Comparison of ENCODE assay signal across 22 mouse cellular contexts in the genomic region with DNA sequence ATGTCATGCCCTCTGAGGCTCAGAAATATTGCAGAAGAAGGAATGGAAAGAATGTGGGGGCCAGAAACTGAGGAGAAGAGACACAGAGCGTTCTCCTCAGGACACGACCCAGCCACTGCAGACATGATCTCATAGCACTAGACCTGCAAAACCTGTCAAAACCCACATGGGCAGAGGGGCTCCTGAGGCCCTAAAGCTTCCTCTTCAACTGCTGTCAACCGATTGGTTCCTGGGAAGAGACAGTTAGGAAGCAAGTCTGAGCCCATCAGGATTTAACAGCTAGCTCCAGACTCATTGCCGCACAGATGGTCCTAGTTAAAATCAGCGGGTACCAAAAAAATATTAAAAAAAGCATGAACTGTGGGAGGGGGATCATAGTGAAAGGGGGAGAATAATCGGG.
DNase-seq lines count a peak whose midpoint lies in the region; ATAC-seq lines count a peak whose summit lies in the region.
"Had no signal": no experiment of that assay in that cellular context is flagged by ENCODE, and none has a peak within 500 bp of the region (broad histone marks: within the 10 kb centered on the region; RNA-seq: fewer than 3 reads in every experiment).

No protein-coding gene starts in this region.

- 31% methylated on average over 6 of the region's 6 CpGs for WGBS in embryonic facial prominence, embryonic 12.5 days
- WGBS in limb, embryonic 13.5 days, result 23% methylated on average over 6 of the region's 6 CpGs
- 75% methylated on average over 6 of the region's 6 CpGs for WGBS in kidney, embryonic 16.5 days

- DNase-seq in embryo, embryonic 10 days (ENCODE audit: low spot score), result peak; percentile 32
- no peak for DNase-seq in embryo, embryonic 9.5 days (ENCODE audit: extremely low spot score)
- DNase-seq in embryo, embryonic 10.5 days (ENCODE audit: low spot score), result peak; percentile 30
- no peak for DNase-seq in layer of hippocampus, postnatal 10 days (ENCODE audit: low spot score in 2 of 2)
- no peak for DNase-seq in thymus, postnatal 36 days
- DNase-seq: adrenal gland, postnatal 14 days; B cell, adult 2 months; cerebellum, adult 11-12 months; cerebellum, adult 9-10 months; gastrocnemius, postnatal 36 days; heart, adult 11 months; heart, postnatal 4 days had no signal

- no peaks in the 10 kb centered on the region for H3K27me3 ChIP-seq in embryonic facial prominence, embryonic 12.5 days
- no peaks in the 10 kb centered on the region for H3K27me3 ChIP-seq in limb, embryonic 13.5 days
- no peaks in the 10 kb centered on the region for H3K27me3 ChIP-seq in kidney, embryonic 16.5 days (ENCODE audit: insufficient read depth, low read length)
- H3K27me3 ChIP-seq: embryonic facial prominence, embryonic 13.5 days; heart, embryonic 13.5 days; hindbrain, embryonic 13.5 days had no signal

- H3K4me1 ChIP-seq in embryonic facial prominence, embryonic 12.5 days, result peaks cover 5% of the 10 kb centered on the region; the same call in 1 of the 2 replicates
- H3K4me1 ChIP-seq in limb, embryonic 13.5 days, result peaks cover 12% of the 10 kb centered on the region
- peaks cover 13% of the 10 kb centered on the region for H3K4me1 ChIP-seq in kidney, embryonic 16.5 days (ENCODE audit: insufficient read depth, low read length)
- H3K4me1 ChIP-seq: hindbrain, embryonic 13.5 days had no signal

- 0 out of 2 replicates have a peak, but pooled peaks have one; percentile 35 for ATAC-seq in embryonic facial prominence, embryonic 12.5 days (ENCODE audit: insufficient number of reproducible peaks, insufficient read depth, low FRiP score, low TSS enrichment)
- peak; percentile 61; the same call in 1 of the 2 replicates for ATAC-seq in limb, embryonic 13.5 days (ENCODE audit: low FRiP score, low read depth)
- ATAC-seq in kidney, embryonic 16.5 days (ENCODE audit: low FRiP score, low TSS enrichment), result no peak
- ATAC-seq: CD4-positive, CD25-positive, alpha-beta regulatory T cell, adult 4 months; forebrain, embryonic 14.5 days; intestine, embryonic 16.5 days had no signal

- H3K9me3 ChIP-seq in embryonic facial prominence, embryonic 12.5 days, result no peaks in the 10 kb centered on the region
- no peaks in the 10 kb centered on the region for H3K9me3 ChIP-seq in limb, embryonic 13.5 days
- no peaks in the 10 kb centered on the region for H3K9me3 ChIP-seq in kidney, embryonic 16.5 days (ENCODE audit: low read length)
- H3K9me3 ChIP-seq: embryonic facial prominence, embryonic 13.5 days; heart, embryonic 13.5 days; hindbrain, embryonic 13.5 days had no signal

- no peak overlapping the region for H3K9ac ChIP-seq in embryonic facial prominence, embryonic 12.5 days
- no peak overlapping the region for H3K9ac ChIP-seq in limb, embryonic 13.5 days
- H3K9ac ChIP-seq in kidney, embryonic 16.5 days (replicated peaks; ENCODE audit: low read length), result no peak overlapping the region
- H3K9ac ChIP-seq: embryonic facial prominence, embryonic 13.5 days; heart, embryonic 13.5 days; hindbrain, embryonic 13.5 days had no signal

- no peak overlapping the region for H3K4me2 ChIP-seq in embryonic facial prominence, embryonic 12.5 days (replicated peaks)
- no peak overlapping the region for H3K4me2 ChIP-seq in limb, embryonic 13.5 days (replicated peaks)
- no peak overlapping the region for H3K4me2 ChIP-seq in kidney, embryonic 16.5 days (replicated peaks; ENCODE audit: low read depth, low read length)
- H3K4me2 ChIP-seq: embryonic facial prominence, embryonic 13.5 days; heart, embryonic 13.5 days; hindbrain, embryonic 13.5 days had no signal

- H3K36me3 ChIP-seq in embryonic facial prominence, embryonic 12.5 days, result no peaks in the 10 kb centered on the region
- no peaks in the 10 kb centered on the region for H3K36me3 ChIP-seq in limb, embryonic 13.5 days
- H3K36me3 ChIP-seq in kidney, embryonic 16.5 days (ENCODE audit: insufficient read depth, low read length), result no peaks in the 10 kb centered on the region
- H3K36me3 ChIP-seq: embryonic facial prominence, embryonic 13.5 days; G1E; heart, embryonic 13.5 days; hindbrain, embryonic 13.5 days had no signal

- H3K27ac ChIP-seq in embryonic facial prominence, embryonic 12.5 days, result no peak overlapping the region
- no peak overlapping the region for H3K27ac ChIP-seq in limb, embryonic 13.5 days
- no peak overlapping the region for H3K27ac ChIP-seq in kidney, embryonic 16.5 days (ENCODE audit: low read length)
- H3K27ac ChIP-seq: embryonic facial prominence, embryonic 13.5 days; heart, embryonic 13.5 days; hindbrain, embryonic 13.5 days had no signal

- no peak overlapping the region for H3K4me3 ChIP-seq in embryonic facial prominence, embryonic 12.5 days
- no peak overlapping the region for H3K4me3 ChIP-seq in limb, embryonic 13.5 days
- H3K4me3 ChIP-seq in kidney, embryonic 16.5 days (ENCODE audit: low read length), result no peak overlapping the region
- H3K4me3 ChIP-seq: embryonic facial prominence, embryonic 13.5 days; heart, embryonic 13.5 days; hindbrain, embryonic 13.5 days had no signal

Comparison
In these comparisons a context has a peak if more than half of its experiments do, and no peak if none do; other contexts are left out.
1. DNase-seq: peak in embryo, embryonic 10 days (single experiment) and embryo, embryonic 10.5 days (single experiment); none in embryo, embryonic 9.5 days (single experiment), layer of hippocampus, postnatal 10 days (0 of 2) and thymus, postnatal 36 days (0 of 2).